Mouse (Mus musculus) C2C12 (cell line): ENCODE data around the gene Gm20219. TPM values are rescaled to one million over a fixed set of nuclear protein-coding genes. Genes with fewer than 3 reads are reported as not detected.
"Not testable (repeated sequence)": the region's sequence is repeated elsewhere in the genome, so short reads cannot be mapped to it uniquely, and the experiment has no call there.

Experiments
- H3K27me3 ChIP-seq: one replicate; pipeline ENCODE4 v1.6.1; 2011; ENCODE audit not compliant: control insufficient read depth, insufficient read depth, insufficient read length
- H3K36me3 ChIP-seq: one replicate; pipeline ENCODE4 v1.6.1; 2011; ENCODE audit not compliant: control insufficient read depth, insufficient read depth
- H3K4me3 ChIP-seq: one replicate; pipeline ENCODE4 v1.5.1; 2011; ENCODE audit warnings: mild to moderate bottlenecking, control low read depth; ENCODE audit not compliant: poor library complexity, insufficient read depth, severe bottlenecking
- H3K79me2 ChIP-seq: one replicate; pipeline ENCODE4 v1.6.1; 2011; ENCODE audit not compliant: control insufficient read depth, insufficient read depth
- H3K79me3 ChIP-seq: one replicate; pipeline ENCODE4 v1.6.1; 2011; ENCODE audit warnings: low read depth, control low read depth
- H3ac ChIP-seq: one replicate; pipeline ENCODE3; 2011; ENCODE audit warnings: low read depth; ENCODE audit not compliant: control insufficient read depth, insufficient read length
- MAX ChIP-seq: IDR thresholded peaks from one replicate; pipeline ENCODE4 v1.6.1; 2011; ENCODE audit warnings: mild to moderate bottlenecking, control low read depth
- polyA plus RNA-seq: library from polyadenylated mRNA; unstranded; fragments of >200 nt; fragmentation: generic; extraction: Trizol; gene quantifications from one replicate; pipeline ENCODE4 v1.2.1, GENCODE M21; 2012; ENCODE audit warnings: missing spikeins

Gene Gm20219
- polyA plus RNA-seq, 1 experiment: 0.09 TPM

GRCm38 (mm10) chr17:56502526-56502925 lies 51.7 kb downstream of the Gm20219 start:
- Histone ChIP-seq H3K27me3 (no peaks in the 10 kb centered on the region), H3K36me3 (no peaks in the 10 kb centered on the region), H3K4me3 (no peak overlapping the region), H3K79me3 (no peaks in the 10 kb centered on the region), H3K79me2 (no peaks in the 10 kb centered on the region), H3ac (no peak overlapping the region)
- no peak for TF ChIP-seq MAX

DNA sequence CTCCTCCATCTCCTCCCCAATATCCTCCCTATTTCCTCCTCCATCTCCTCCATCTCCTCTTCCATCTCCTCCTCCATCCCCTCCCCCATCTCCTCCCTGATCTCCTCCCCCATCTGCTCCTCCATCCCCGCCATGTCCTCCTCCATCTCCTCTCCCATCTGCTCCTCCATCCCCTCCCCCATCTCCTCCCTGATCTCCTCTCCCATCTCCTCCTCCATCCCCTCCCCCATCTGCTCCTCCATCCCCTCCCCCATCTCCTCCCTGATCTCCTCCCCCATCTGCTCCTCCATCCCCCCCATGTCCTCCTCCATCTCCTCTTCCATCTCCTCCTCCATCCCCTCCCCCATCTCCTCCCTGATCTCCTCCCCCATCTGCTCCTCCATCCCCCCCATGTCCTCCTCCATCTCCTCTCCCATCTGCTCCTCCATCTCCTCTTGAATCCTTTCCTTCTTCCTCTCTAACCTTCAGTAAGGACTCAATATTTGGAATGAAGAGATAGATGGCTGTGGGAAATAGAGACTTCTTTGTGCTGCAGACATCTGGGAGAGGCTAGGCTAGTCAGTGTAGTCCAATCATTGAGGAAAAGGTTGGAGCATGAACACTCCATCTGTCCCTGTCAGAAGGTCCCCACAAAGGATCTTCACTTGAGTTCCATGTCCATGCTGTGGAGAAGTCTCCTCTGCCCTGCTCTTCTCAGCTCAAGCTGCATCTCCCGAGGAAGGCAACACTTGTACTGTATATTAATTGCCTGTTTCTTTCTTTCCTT lies 52.4 kb downstream of the Gm20219 start:
- H3ac ChIP-seq, H3K79me3 ChIP-seq, H3K36me3 ChIP-seq, H3K79me2 ChIP-seq, H3K4me3 ChIP-seq, H3K27me3 ChIP-seq: not testable (repeated sequence)

Other genes starting within 250 kb of the Gm20219 start
- 10.1 TPM for gene Kdm4b, start 228.3 kb downstream of the Gm20219 start, polyA plus RNA-seq
- 56.8 TPM for gene Ptprs, start 77.9 kb downstream of the Gm20219 start, polyA plus RNA-seq
- not detected for gene Znrf4, start 42.0 kb downstream of the Gm20219 start, polyA plus RNA-seq
- 45.1 TPM for gene Safb2, start 30.2 kb upstream of the Gm20219 start, polyA plus RNA-seq
- 69.7 TPM for gene Safb, start 30.4 kb upstream of the Gm20219 start, polyA plus RNA-seq
- gene 2410015M20Rik, start 55.4 kb upstream of the Gm20219 start, polyA plus RNA-seq: 250 TPM
- gene Rpl36, start 59.0 kb upstream of the Gm20219 start, polyA plus RNA-seq: 4,005 TPM
- gene Lonp1, start 72.5 kb upstream of the Gm20219 start, polyA plus RNA-seq: 120 TPM
- 0.07 TPM for gene Catsperd, start 73.8 kb upstream of the Gm20219 start, polyA plus RNA-seq
- 107 TPM for gene Ranbp3, start 118.9 kb upstream of the Gm20219 start, polyA plus RNA-seq
- gene Ndufa11, start 163.4 kb upstream of the Gm20219 start, polyA plus RNA-seq: 312 TPM
- 4.5 TPM for gene Vmac, start 163.6 kb upstream of the Gm20219 start, polyA plus RNA-seq
- 0.67 TPM for gene Nrtn, start 203.1 kb upstream of the Gm20219 start, polyA plus RNA-seq
- gene Dus3l, start 210.4 kb upstream of the Gm20219 start, polyA plus RNA-seq: 40.1 TPM
- gene Prr22, start 215.9 kb upstream of the Gm20219 start, polyA plus RNA-seq: 0.47 TPM